Mouse (Mus musculus) cerebellum, postnatal 10 days (tissue): ENCODE measurements at regions not wholly inside any gene's neighbourhood (a gene's known extent, or its start where the extent isn't known, plus 50 kb on each side); places are given as distances from the start of the nearest gene placed in this dataset.
A peak's percentile ranks its signal among the peaks of the same experiment; 100 is the strongest.

Experiments
- DNase-seq, 2 experiments: peaks; one replicate each; pipeline ENCODE4 v3.0.0; 2021; ENCODE audit warnings: mixed read lengths in 2 of 2

DNA sequence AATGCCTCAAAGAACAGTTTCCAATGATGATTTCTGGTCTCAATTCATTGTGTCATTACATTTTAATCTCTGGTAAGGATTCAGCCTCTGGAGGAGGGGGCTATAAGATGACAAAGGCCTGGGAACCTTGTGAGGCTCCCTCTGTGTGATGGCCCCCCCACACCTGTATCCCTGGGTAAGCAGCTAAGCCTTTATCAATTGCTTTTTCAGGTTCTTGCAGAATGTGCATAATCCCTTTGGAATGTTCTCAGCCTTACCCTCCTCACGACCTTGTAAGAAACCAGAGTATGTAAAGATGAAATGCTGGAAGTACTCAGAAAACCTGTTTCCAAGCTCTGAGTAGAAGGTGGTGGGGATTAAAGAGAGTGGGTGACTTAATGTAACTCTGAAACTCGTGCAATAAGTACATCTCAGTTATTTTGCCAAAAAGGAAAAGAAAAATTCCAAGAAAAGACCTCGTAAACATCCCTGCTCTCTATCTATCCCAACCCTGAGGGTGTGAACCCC lies 446.7 kb upstream of the Mctp2 start:
- no peak for DNase-seq

DNA sequence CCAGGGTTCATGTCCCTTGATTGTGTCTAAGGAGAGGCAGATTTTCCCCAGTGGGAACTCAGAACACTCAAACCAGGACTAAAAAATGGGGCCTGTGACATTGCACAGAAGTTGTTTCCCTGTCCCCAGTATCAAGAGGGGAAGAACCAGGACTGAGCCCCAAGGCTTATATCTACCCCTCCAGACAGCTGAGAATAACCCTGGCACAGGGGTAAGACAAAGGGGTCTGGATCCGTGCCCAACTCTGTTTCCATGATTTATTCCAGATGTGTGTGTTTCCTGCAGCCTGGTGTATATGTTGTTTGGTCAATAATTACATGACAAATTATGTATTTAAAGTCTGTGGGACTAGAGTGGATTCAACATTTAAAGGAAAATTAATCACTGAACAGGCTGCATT lies 456.3 kb upstream of the Mctp2 start:
- DNase-seq: no peak

- no peak for DNase-seq
Observed at GRCm38 (mm10) chr7:72768705-72769104, 462.3 kb upstream of the Mctp2 start.

DNA sequence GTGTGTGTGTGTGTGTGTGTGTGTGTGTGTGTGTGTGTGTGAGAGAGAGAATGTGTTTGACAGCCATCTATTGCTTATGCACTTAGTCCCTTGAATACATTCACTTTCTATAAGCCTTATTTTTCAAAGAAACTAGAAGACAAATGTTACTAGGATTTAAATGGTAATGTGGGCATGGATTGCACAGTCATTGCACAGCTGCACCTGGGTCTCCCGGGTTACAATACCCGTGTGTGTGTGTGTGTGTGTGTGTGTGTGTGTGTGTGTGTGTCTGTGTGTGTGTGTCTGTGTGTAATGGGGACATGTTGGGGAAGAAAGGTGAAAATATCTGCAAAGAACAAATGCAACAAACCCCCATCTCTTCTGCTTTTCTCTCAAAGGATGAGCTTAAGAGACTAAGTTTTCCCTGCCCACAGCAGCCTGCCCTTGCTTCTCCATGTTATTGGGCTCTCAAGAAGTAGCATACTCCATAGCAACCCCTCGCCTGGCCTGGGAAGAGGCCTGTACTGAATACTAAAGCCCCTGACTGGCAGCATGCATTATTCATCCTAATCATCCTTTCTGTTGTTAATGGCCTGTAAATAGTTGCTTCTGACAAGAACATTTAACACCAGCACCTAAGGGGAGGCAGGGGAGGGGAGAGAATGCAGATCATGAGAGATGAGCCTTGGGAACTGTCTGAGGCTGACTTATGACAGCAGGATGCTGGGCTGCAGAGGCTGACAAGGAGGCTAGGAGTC lies 467.8 kb upstream of the Mctp2 start:
- DNase-seq: no peak

- no peak for DNase-seq
Observed at GRCm38 (mm10) chr7:72774771-72775119, 468.3 kb upstream of the Mctp2 start.

- DNase-seq: no peak
Observed at GRCm38 (mm10) chr7:72787306-72787705, 480.9 kb upstream of the Mctp2 start.

DNA sequence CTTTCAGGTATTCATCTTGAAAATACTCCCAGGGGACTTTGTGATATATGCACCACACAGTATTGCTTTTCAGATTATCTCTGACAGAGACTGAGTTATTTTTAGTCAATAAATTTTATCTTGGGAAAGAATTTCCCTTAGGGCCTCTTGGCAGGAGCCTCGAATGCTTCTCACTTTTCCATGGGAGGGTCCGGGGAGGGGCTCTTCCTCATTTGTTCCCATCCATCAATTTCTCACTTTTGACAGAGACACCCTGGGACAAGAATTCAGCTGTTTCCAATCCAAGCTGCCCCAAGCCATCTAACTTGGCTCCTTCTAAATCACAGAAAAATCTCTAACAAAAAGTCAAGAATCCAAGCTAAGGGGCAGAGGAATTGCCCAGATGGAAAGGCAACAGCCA lies 481.9 kb upstream of the Mctp2 start:
- no peak for DNase-seq

- no peak for DNase-seq
Observed at GRCm38 (mm10) chr7:72822142-72822541, 515.7 kb upstream of the Mctp2 start.

DNA sequence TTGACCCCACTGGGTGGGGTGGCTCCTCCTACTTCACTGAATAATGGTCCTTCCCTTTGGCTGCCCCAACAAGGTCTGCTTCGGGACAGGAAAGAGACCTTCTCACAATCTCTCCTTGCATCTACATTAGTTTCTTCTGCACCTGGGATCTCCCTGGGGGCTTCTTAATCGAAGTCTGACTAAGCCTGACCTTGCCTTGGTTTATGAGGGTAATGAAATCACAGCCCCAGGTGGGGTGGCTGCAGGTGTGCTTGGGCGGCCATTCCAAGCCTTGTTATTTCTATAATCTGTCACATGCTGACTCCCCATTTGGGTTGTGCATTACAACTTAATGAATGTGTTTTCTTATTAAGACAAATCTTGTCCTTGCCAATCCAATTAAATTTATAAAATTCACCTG lies 520.2 kb upstream of the Mctp2 start:
- DNase-seq: no peak

DNA sequence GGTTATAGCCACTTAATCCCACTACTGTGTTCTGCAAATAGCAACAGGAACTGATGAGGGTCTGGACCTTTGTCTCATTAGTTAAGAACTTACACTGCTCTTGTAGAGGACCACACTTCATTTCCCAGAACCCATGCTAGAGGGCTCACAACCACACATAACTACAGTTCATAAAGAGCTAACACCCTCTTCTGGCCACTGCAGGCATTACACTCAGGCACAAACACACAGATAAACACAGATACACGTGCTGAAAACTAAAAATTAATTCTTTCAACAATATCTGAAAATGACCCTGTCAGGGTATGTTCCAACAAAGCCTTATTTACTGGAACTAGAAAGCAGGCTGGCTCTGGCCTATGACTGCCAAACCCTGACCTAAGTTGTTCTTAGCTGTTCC lies 529.0 kb upstream of the Mctp2 start:
- DNase-seq: no peak

DNA sequence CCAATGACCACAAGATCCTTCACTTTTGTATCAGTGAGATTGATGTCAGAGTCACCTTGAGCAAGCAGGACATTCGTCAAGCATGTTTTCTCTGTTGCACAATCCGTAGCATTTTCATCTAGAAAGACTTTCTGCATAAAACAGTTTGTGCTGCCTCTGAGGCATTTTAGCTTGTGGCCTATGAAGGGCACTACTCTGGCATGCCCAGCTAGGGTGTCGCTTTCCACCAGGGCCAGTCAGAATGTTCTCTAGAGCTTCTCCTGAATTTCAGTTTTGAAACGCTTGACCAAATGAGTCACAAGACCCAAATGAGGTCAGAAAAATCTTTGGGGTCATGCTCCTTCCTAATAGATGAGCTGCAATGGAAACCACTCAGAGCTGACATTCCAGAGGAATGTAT lies 529.6 kb upstream of the Mctp2 start:
- DNase-seq: no peak

GRCm38 (mm10) chr7:72836457-72836985 lies 530.1 kb upstream of the Mctp2 start:
- no peak for DNase-seq

DNA sequence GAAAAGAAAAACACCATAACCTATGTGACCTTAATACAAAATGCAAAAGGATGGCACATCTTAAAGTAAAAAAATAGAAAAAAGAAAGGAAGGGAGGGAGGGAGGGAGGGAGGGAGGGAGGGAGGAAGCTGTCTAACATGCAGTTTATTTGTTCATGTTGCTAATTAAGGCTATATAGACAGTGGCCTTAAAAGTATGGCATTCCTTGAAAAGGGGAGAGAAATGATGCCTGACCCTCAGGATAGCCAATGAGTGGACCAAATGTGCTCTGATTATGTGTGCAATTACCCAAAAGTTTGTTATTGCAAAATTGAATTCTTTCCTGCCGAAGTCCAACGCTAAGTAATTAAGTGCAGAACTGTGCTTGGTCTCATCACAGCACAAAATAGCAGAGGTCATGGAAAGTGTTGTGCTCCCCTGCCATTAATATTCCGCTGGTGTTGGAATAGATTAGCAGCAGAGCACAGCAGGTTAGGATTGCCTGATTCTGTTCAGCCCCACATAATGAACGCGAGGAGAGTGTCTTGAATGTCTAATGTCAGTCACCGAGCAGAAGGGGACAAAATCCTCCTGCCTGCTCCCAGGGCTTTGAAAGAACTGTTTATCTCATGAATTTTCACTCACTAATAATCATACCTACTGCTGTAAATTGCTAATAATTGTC lies 531.7 kb upstream of the Mctp2 start:
- no peak for DNase-seq

- DNase-seq: peak; percentile 30 to 42
Observed at GRCm38 (mm10) chr7:72851346-72851745, 524.0 kb upstream of the Rgma start.

DNA sequence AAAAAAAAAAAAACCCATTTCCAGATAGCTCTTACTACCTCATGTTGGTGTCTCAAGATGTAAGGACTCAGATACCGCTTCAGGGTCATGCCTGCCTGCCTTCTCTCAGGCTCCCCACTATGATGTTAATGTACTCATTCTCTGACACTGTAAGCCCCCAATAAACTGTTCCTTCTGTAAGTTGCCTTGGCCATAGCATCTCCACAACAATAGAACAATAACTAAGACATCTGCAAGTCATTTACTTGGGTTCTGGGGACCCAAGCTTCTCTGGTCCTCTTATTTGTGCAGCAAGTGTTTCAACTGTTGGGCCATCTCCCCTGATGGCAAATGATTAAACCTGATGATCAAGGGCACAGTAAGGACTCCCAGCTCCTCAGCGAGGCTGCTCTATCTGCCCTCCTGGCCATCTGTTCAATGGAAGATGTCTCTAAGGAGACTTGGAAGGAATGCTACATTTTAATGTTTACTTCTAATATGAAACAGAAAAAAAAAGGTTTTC lies 520.8 kb upstream of the Rgma start:
- DNase-seq: no peak

DNA sequence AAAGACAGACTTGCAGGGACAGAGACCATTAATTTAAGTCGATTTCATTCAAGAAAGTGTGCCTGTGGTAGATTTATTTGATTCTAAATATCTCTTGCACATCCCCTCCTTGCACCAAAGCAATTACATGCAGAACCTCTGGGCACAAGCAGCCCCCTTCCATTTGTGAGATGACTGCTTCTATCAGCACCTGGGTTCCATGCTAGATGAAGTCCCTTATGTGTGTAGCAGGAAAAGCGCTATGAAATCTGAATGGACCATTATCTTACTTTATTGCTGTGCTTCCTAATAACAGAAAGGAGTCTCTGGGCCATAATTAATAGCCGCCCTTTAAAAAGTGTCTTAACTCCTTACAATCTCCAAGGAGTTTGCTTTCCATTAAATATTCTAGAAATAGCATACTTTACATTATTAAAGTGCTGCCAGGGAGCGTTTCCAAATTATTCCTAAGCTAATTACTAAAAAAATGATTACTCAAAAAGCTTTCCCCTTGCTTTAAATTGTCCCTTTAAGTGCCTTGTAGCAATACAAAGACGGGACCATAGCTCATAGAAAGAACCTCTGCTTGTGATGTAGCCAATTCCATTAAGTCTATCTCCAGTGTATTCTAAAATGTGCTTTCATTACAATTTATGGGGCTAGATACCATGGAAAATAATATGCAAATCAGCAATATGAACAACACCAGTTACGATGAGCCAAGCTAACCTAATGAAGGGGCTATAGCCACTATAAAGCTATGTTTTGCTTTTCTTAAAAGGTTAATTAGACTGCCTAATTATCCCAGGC lies 508.1 kb upstream of the Rgma start:
- DNase-seq: no peak

- peak; percentile 7 to 11 for DNase-seq
Observed at GRCm38 (mm10) chr7:72869068-72869467, 506.2 kb upstream of the Rgma start.

DNA sequence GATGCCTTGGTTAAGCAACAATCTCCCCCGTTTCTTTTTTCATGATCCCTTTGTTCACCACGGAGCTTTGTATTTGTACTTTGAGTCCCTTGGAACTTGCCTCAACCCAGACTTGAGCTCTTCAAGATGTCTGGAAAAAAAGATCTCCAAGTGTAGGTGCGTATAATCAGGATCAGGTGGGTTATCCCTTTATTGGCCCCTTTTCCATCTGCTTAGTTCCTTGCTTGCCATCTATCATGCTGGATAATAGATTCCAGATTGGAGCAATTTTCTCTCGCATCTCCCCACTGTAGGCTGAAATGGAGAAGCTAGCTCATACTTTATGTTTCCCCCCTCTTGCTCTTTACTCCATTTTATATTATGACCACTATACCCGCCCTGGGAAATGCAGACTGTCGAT lies 474.5 kb upstream of the Rgma start:
- DNase-seq: no peak

- no peak for DNase-seq
Observed at GRCm38 (mm10) chr7:72905891-72906290, 469.4 kb upstream of the Rgma start.

GRCm38 (mm10) chr7:72906536-72906935 lies 468.8 kb upstream of the Rgma start:
- DNase-seq: peak; percentile 16 to 32

GRCm38 (mm10) chr7:72926772-72927380 lies 448.4 kb upstream of the Rgma start:
- no peak for DNase-seq

- no peak for DNase-seq
Observed at GRCm38 (mm10) chr7:72938842-72939241, 436.5 kb upstream of the Rgma start.

DNA sequence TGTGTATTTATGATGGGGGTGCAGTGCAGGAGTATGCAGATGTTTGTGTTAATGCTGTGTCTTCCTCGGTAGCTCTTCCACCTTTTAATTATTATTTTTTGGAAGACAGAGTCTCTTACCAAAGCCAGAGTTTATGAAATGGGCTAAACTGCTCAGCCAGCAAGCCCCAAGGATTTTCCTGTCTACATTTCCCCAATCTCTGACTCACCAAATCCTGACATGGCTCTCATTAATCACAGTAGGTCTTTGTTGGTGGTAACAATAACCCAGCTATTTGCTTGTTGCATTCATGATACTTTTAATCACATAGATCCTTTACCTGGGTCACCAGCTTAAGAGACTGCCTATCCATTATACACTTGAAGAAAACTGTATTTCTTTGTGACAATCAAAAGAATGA lies 427.8 kb upstream of the Rgma start:
- no peak for DNase-seq
